Mouse (Mus musculus): ENCODE measurements around the gene Gm32742. TPM values are rescaled to one million over a fixed set of nuclear protein-coding genes. Genes with fewer than 3 reads are reported as not detected.

The Gm32742 gene
- not detected for total RNA-seq (2021)
- long read RNA-seq: 0 reads

DNA sequence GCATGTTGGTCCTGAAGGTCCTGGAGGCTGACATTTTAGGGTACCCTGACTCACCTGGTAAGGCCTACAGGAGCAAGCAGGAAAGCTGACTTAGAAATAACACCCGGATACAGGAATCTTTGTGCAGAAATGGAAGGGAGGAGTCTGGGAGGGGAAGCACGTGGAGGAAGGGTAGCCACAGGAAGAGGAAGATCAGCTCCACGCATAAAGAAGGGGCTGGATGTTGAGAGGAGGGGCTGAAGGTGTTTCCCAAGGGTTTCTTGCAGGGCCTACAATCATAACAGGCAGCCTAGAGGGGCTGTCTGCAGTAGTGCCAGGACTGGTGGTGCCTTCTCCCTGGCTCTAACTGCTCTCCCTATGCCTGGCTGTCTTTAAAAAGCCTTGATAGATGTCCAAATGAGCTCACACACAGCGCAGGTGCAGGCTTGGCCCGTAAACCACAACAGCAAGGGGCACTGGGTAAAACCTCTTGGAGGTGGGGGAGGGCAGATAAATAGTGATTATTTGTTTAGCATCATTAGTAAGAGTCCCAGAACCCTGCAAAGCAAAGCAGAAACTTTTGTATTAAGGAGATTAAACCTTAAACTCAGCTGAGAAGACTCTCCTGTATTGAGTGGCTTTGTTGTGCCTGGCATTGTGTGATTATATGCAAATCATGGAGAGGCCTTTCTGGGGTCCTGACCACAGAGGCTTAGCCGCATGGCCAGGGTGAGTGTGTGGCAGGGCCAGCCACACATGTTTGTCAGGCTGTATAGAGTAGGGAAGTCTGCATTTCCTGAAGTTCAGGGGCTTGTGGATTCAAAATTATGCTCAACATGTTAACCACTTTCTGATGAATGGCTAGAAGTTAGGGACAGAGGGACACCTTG, at the start of gene Gm32742:
Gm32742 (minus strand) TSS at position 206 of the 869 bp plus-strand sequence.
- no peak for DNase-seq (ENCODE audit: low spot score in 2 of 2)

GRCm38 (mm10) chr9:51213729-51214237, 48.5 kb upstream of the Gm32742 start:
- no peak for DNase-seq (ENCODE audit: low spot score in 2 of 2)

DNA sequence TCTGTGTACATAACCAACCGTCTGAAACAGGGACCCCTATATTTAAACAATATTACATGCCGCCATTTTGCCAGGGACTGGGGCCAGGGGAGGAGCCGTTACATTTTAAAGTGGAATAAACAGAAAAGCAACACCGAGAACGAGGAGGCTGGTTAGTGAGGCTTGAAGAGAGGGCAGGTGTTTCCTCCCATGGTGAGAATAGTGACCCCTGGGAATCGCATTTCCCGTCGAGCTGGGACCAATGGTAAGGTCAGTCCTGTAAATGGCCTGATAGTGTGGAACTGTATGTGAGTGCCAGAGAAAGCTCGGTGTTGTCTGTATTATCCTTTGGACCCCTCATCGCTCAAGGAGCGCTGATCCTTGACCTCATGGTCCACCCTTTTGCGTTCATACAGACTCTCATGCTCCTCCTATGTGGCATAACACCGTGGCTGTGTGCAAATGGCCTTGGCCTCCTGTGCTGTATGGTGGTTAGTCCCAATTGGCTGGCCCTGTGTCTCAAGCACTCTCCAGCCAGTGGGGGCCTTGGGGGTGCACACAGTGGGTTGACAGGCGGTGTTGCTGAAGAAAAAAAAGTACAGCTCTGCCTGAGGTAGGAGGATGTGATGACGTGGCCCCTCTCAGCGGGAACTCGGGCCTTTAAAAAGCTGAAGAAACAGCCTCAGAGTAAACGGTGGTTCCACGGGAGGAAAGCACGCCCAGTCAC, 47.9 kb upstream of the Gm32742 start, which contains the start of gene Pou2af1:
Pou2af1 (plus strand) TSS at position 686 of the 706 bp plus-strand sequence.
- DNase-seq (ENCODE audit: low spot score in 2 of 2): no peak

DNA sequence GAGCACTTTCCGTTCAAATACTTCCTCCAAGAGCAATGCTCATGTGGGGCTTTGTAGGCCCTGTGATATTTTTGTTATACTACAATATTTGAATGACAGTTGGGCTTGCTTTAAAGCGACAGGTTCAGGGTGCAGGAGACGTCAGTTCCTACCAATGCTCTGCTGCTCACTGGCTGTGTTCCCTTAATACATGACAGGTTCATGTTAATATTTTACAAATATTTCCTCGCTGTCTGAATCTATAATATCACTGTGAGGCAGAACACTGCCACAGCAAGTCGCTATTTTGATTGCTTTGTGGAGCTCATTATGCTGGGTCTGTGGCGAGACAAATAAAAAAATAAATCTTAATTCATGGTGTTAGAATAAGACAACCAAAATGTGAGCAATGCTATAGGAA, 45.9 kb upstream of the Gm32742 start:
- no peak for DNase-seq (ENCODE audit: low spot score in 2 of 2)

DNA sequence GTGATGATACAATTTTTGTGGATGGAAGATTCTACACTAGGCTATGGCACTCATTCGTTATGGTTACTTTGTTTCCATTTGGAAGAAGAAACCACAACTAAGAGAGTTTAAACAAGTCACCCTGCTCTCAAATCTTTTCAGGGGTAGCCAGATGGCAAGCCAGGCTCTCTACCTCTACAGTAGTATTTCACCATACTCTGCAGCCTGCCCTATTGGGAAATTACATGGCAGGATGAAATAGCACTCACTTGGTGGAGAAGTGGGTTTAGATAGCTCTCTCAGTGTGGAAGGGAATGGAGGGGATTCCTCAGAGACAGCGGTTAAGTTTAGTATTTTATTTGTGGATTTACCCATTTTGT, 43.6 kb upstream of the Gm32742 start:
- no peak for DNase-seq (ENCODE audit: low spot score in 2 of 2)

- no peak for DNase-seq (ENCODE audit: low spot score in 2 of 2)
These were observed 29.5 kb upstream of the Gm32742 start for GRCm38 (mm10) chr9:51194790-51195189.

DNA sequence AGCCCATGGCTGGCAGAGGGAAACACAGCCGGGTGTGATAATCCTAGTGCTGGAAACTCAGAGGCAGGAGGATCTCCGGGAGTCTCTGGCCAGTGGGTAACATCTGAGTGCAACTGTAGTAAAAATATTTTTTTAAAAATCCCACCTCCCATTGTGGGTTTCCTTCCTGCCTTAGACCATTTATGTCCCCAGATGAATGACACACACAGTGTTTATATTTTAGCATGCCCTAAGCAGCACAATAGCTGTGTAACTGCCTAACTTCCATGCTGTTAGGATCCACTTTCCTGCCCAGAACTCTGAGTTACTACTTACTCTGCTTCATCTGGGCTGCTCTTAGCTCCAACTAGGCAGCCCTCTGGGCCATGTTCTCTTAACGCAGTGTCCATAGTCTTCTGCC, 25.3 kb upstream of the Gm32742 start:
- no peak for DNase-seq (ENCODE audit: low spot score in 2 of 2)

GRCm38 (mm10) chr9:51185871-51186270, 20.6 kb upstream of the Gm32742 start:
- DNase-seq (ENCODE audit: low spot score in 2 of 2): no peak

DNA sequence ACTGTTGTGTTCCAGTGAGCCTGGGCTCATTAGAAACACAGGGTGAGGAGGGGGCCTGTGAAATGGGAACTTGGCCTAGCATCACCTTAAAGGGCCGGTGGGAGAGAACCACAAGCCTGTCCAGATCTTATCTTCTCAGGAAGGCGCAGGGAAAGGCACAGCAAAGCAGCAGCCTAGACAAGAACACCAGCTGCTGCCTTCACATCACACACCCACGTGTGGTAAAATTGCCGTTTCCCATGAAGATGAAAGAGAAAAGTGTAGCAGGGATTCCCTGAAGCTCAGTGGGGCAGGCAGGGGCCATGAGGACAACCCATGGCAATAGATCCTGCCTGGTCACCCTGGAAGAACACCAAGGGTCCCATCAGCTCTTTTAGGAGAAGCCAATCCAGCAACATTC, 20.1 kb upstream of the Gm32742 start:
- peak in 1 of 2 experiments; percentile 51 for DNase-seq (ENCODE audit: low spot score in 2 of 2)

DNA sequence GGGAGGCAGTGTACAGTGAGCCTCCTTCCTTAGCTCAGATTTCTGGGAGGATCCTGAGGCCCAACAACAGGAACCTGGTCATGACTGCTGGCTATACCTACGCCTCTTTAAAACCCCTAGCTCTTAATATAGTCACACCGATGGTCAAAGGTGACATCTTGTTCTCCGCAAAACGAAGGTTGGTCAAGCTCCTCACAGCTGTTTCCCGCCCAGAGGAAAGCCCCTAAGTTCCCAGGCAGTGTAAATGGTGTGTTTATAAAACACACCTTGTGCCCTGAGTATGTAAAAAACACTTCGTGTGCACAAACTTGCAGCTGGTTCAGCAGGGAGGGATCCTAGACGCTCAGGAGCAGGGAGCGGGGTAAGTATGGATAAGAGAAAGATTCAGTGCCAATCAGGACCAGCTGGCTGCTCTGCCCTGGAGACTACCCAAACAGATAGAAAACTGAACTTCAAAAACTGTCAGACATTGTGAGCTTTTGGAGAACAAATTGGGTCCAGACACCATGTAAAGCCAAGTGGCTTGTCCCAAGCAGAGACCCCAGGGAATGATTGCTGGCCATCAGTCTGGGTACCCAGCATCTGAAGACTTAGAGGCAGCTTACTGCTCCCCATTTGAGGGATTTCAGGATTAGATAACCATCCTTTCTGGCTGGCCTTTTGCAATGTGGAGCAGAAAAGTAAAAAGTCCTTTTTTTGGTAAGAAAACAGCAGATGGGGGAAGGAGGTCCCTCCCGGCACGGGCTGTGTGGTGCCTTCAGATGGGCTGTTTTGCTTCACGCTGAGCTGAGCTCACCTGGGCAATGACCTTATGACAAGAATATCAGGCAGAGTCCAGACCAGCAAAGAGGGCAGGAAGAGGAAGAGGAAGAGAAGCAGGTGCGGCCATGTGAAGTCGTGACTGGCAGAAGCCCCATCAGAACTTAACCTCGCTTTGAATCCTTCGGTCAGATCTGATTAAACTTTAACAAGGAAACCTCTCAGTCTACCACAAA, 17.7 kb upstream of the Gm32742 start:
- DNase-seq (ENCODE audit: low spot score in 2 of 2): no peak

- peak; percentile 82 to 87 for DNase-seq (ENCODE audit: low spot score in 2 of 2)
These were observed 15.3 kb upstream of the Gm32742 start for GRCm38 (mm10) chr9:51180621-51181020.

GRCm38 (mm10) chr9:51178297-51178696, 13.0 kb upstream of the Gm32742 start:
- DNase-seq (ENCODE audit: low spot score in 2 of 2): no peak

DNA sequence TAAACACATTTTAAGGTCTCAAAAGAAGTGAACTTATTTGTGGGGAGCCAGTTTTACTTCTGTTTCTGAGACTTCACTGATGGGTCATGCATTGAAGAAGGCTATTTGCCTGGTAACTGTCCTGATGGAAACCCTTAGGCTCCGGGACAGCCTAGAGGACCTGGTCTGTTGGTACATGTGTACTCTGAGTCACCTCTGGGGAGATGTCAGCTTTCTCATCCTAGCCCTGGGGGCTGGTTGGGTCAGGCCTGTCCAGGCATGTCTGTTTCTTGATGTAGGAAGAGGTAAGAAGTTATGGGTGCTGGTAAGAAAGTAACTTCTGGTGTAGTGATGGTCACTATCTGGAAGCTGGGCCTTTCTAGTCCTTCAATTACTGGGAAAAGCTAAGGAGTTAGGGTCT, 10.4 kb upstream of the Gm32742 start:
- DNase-seq (ENCODE audit: low spot score in 2 of 2): no peak

DNA sequence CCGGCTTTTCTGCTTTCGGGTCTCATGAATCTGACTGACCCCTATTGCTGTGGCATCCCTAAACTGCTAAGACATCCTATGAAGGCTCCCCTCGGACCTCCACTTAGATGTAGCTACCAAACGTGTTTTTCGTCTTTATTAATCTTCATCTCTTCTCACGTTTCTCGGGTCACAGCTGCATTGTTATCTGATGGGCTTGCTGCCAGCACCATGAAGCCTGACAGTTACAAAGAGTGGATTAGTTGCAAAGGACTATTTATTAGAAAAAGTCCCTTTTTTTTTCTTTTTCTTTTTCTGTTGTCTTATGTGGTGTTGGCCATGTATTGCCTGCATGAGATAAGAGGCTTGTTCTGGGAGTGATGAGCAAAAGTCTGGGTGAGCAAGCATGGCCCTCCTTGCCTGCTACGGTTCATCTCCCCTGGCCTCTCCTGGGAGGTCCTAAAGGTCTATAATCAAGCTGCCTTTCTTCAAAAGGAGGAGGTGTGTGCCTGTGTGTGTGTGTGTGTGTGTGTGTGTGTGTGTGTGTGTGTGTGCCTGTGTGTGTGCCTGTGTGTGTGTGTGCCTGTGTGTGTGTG, 9.7 kb upstream of the Gm32742 start:
- no peak for DNase-seq (ENCODE audit: low spot score in 2 of 2)

DNA sequence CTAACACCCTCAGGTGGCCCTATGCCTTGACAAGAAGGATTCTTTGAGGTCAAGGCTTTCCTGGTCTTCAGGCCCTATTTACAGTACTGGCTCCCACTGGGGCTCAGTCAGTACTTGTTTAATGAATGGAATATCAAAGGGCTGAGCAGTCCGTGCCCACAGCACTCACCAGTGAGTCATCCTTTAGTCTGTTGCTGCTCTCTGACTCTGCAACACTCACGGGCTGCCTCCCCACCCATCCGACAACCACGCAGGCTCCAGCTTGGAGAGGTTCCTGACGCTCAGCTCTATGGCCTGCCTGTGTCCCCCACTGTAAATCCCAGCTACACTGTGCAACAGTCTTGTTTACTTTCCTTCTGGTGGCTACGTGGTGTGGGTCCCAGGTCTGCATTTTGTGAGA, 5.0 kb upstream of the Gm32742 start:
- DNase-seq (ENCODE audit: low spot score in 2 of 2): no peak

DNA sequence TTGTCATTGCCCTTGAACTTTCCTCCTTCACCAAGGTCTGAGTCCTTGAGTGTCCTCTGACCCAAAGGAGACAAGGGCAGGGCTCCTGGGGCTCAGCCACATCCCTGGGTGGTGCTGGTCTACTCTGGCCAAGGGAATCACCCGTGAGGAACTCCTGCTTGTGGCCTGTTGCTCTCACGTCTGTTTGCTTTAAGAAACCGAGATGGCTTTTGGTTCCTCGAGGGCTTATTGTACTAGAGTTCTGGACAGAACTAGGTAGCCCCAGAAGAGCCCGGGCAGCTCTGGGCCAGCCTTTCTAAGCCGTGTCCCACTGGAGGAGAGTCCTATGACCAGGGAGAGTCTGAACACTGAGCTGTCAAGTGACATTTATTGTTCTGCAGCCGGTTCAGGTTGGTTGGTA, 3.8 kb upstream of the Gm32742 start:
- DNase-seq (ENCODE audit: low spot score in 2 of 2): no peak

GRCm38 (mm10) chr9:51168698-51169097, 3.4 kb upstream of the Gm32742 start:
- DNase-seq (ENCODE audit: low spot score in 2 of 2): no peak

GRCm38 (mm10) chr9:51167954-51168353, 2.6 kb upstream of the Gm32742 start:
- no peak for DNase-seq (ENCODE audit: low spot score in 2 of 2)

- DNase-seq (ENCODE audit: low spot score in 2 of 2): no peak
These were observed 1.3 kb downstream of the Gm32742 start for GRCm38 (mm10) chr9:51163989-51164388.

DNA sequence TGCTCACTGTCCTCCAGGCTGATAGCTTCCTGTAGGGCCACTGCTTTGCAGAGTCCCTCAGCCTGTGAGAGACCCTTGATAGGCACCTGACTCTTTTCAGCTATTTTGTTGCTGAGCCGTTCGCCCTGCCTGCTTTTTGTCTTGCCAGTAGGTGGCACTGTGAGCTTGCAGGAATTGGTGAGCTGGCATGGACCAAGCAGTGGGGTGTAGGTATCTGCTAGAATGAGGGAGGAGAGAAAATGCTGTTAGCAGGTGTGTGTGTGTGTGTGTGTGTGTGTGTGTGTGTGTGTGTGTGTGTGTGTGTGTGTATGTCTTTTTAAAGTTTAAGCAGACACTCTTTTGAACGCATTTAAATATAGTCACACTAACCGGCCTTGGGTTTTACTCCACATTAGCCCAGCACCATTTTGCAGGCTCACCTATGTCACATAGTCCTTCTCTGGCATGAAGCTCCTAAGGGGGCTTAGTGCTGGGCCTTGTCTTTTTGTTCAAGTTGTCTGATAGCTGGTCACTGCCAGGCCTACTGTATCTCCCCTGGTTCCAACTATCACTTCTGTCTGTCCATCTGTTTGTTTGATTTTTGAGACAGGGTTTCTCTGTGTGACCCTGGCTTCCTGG, 3.4 kb downstream of the Gm32742 start:
- peak; percentile 70 to 89 for DNase-seq (ENCODE audit: low spot score in 2 of 2)

All from layer of hippocampus, adult 18-20 months (tissue).